Mouse (Mus musculus) lung, adult 18-20 months (tissue): ENCODE data around the gene Ehbp1.

Source experiments
- DNase-seq, 2 experiments: peaks; one replicate each; pipeline ENCODE4 v3.0.0; 2022; ENCODE audit warnings: mixed read lengths in 2 of 2

Gene Ehbp1

GRCm38 (mm10) chr11:21999396-22000315 lies 342.4 kb downstream of the Ehbp1 start:
- DNase-seq, result no peak

GRCm38 (mm10) chr11:21998141-21999047 lies 343.7 kb downstream of the Ehbp1 start:
- DNase-seq, result no peak

GRCm38 (mm10) chr11:21997561-21998140 lies 344.4 kb downstream of the Ehbp1 start:
- no peak for DNase-seq

- DNase-seq, result no peak
These were observed 345.2 kb downstream of the Ehbp1 start for GRCm38 (mm10) chr11:21996661-21997560.

- DNase-seq, result no peak
These were observed 345.8 kb downstream of the Ehbp1 start for GRCm38 (mm10) chr11:21996325-21996647.

GRCm38 (mm10) chr11:21995534-21996324 lies 346.4 kb downstream of the Ehbp1 start:
- DNase-seq, result no peak

GRCm38 (mm10) chr11:21994377-21995370 lies 347.4 kb downstream of the Ehbp1 start:
- DNase-seq, result no peak

GRCm38 (mm10) chr11:21993597-21994376 lies 348.3 kb downstream of the Ehbp1 start:
- peak in 1 of 2 experiments; percentile 11 for DNase-seq

- DNase-seq, result no peak
These were observed 349.1 kb downstream of the Ehbp1 start for GRCm38 (mm10) chr11:21992761-21993596.

GRCm38 (mm10) chr11:21988398-21988946 lies 353.6 kb downstream of the Ehbp1 start:
- no peak for DNase-seq

GRCm38 (mm10) chr11:21985118-21985517 lies 357.0 kb downstream of the Ehbp1 start:
- DNase-seq, result no peak

GRCm38 (mm10) chr11:21974005-21974531 lies 368.0 kb downstream of the Ehbp1 start:
- DNase-seq, result peak in 1 of 2 experiments; percentile 2

GRCm38 (mm10) chr11:21973597-21973996 lies 368.5 kb downstream of the Ehbp1 start:
- DNase-seq, result no peak

GRCm38 (mm10) chr11:21968922-21969321 lies 373.2 kb downstream of the Ehbp1 start:
- DNase-seq, result no peak
